Mouse (Mus musculus) lung, postnatal 0 days (tissue): ENCODE measurements around the gene Idua.

ENCODE experiments used
- CTCF ChIP-seq: IDR thresholded peaks from 2 replicates; pipeline ENCODE4 v1.5.1; 2016; ENCODE audit warnings: antibody characterized with exemption, mild to moderate bottlenecking
- EP300 ChIP-seq: IDR thresholded peaks from 2 replicates; pipeline ENCODE4 v1.6.1; 2016; ENCODE audit warnings: antibody characterized with exemption, mild to moderate bottlenecking, control low read depth

DNA sequence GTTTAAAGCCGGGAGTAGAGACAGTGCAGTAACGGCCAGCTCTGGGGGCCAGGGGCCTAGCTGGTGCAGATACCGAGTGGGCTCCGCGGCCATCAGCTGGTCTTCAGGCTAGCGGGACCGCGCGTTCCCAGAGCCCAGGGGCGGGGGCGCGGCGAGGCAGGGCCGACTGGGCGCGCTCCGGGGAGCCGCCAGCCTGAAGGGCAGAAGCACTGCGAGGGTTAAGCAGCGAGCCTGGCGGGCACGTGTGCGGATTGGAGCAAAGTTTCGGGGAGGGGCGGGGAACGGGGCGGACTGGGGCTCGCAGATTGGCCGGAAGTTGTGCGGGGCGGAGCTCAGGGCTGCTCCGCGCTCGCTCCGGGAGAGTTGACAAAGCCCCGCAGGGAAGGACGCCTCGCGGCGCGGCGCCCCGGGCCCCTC, 33.7 kb downstream of the Idua start:
- TF ChIP-seq CTCF (no peak; the same call in 1 of the 2 replicates), EP300 (no peak)
